Mouse (Mus musculus): ENCODE measurements around the gene Gabpa.
A peak's percentile ranks its signal among the peaks of the same experiment; 100 is the strongest.

The Gabpa gene

DNA sequence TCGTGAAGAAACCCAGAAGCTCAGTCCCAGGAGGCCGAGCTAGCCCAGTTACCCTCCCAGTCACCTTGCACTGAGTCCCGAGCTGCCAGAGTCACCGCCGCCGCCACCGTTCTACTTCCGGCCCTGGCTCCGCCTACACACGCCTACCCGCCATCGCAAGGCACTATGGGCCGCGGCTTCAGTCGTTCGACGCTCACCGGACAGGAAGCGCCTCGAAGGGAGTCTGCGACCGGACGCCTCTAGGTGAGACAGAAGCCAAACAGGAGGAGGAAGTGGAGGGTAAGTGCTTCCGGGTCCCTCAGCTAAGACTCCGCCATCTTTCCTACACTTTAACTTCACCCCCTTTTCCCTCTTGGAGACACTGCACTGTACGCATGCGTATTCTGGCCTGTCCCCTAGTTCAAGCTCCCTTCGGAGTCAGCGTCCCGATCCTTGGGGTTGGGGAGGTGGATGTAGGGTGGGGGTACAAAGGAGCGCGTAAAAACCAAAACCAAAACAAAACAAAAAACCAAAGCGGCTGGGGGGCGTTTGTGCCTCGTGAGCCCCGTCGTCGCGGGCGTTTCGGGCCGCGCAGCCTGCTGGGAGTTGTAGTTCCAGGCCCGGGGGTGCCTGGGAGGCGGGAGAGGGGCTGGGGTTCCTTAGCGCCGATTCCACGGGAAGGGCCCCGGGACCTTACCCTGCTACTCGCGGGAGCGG, at the start of gene Gabpa:
Gene Gabpa (plus strand): TSS at position 181 of the 696 bp plus-strand sequence.
- DNase-seq = peak; percentile 98

DNA sequence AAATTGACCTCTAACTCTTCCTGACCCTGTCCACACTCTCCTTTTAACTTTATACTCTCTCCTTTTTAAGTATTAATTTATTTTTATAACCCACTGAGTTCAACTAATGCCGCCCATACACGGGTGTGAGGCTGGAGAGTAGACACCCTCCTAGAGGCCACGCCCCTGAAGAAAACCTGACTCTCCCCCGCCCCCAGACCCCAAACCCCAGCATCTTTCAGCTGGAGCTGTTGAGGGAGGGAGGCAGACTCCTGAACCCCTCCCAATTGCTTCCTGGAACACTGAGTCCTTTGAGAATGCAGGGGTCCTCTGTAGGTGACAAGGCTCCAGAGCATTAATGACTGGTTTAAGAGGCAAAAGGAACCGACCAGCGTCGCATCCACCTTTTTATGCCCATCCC, 49.8 kb upstream of the Gabpa start:
- DNase-seq = no peak

DNA sequence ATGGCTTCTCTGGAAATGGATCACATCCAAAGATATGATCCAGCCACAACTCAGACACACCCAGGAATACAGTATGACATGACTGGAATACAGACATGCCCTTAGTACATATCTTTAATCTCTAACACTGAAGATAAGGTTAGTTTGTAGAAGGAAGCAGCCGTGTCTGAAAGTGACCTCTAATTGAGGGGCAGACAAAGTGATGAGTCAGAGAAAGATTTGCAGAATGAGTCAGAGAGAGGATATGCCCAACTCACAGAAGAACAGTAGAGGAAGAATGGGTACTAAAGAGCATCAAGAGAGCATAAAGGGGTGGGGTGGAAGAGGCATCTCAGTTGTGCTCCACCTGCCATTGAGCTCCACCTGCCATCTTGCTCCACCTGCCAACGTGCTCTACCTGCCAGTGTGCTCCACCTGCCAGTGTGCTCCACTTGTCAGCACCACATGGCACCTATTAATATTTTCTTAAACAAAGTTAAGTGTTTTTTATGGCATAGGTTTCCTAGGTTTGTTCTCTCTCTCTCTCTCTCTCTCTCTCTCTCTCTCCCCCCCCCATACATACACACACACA, 44.0 kb upstream of the Gabpa start:
- no peak for DNase-seq

DNA sequence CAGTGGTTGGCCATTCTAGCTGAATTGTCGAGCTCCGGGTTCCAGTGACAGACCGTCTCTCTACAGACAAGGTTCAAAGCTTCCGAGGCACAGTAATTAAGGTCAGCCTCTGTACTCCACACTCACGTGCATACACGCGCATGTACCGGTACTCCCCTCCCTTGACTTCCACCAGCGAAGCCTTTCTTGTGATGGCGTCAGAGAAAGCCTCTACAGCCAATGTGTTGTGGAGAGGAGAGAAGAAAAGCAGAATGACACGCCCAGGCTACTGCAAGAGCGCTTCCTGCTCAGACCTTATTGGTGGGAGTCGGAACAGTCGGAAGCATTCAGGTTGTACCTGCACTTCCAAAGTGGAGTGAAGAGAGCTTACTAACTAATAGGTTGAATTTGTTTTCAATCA, 41.3 kb upstream of the Gabpa start:
- no peak for DNase-seq

DNA sequence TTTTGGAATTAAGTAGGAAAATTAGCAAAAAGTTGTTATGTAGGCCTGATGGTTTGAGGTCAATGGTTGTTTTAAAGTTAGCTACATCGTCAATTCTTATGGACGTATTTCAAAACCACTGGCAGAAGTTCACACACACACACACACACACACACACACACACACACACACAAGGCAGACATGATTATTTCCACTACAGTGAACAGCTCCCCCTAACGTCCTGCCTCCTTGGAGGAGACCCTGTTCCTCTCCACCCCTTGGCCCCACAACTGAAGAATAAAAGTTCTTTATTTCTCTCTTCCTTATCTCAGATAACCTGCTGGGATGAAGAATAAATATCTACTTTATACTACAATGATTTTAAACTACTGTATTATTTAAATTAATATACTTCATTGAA, 39.4 kb upstream of the Gabpa start:
- no peak for DNase-seq

DNA sequence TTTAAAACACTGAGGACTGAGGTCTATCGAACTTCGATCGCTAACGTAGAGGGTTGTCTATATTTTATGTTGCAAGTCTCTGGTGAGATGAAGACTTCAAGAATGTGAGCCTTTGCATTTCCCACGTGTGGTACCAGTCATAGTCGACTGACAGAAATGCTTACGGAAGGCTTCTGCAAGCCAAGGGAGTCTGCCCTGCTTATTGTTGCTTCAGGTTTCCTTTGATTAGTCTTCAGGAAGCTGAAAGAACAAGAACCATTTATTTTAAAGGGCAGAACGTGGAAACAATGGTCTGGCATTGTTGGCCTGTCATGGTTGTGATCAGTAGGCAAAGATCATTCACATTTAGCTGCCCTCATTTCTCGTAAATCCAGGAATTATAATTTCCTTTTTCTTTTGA, 38.0 kb upstream of the Gabpa start:
- DNase-seq = no peak

DNA sequence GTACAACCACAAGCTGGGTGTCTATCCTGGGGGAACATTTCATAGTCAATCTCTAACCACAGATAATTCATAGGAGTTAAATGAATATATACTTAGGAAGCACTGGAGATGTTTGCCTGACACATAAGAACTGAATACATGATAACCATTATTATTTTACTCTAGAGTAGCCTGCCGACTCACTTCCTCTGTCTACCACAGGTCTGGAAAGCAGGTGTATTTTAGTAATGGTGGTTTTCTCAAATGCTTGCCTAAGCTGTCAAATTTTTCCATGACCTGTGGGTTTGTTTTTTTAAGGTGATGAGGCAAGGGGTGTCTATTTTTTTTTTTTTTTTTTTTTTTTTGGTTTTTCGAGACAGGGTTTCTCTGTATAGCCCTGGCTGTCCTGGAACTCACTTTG, 34.7 kb upstream of the Gabpa start:
- DNase-seq = no peak

DNA sequence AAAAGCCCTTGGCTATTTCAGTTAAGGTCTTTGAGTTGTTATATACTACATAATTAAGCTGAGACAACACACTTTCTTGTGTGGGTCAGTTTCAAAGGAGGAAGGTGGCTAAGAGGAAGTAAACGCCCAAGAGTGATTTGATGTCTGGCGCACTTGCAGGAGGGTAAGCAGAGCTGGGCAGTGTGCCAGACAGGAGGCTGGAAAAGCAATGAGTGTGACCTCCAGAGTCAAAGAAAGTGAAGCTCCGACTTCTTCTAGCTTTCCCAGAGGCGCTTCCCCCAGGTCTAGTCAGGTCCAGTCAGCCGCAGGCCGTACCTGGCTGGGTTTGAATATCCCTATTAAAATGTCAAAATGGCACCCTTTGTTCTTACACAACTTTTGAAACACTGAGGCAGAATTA, 32.5 kb upstream of the Gabpa start:
- DNase-seq = no peak

DNA sequence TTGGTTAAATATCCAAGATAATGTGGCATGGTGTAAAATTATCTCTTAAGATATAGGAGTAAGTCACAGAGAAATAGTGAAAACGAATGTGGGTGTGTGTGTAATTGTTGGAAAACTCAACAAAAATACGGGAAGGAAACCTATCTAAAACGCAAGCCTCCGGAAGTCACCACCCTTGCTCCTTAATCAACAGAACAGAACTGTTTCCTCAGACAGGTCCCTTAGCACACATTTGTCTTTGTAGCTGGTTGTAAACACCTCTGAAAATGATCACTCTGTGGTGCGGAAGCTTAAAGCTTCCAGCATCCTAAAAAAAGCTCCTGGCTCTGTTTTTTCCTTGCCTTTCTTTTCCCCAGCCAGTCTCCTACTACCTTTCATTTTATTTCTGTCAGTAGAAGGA, 29.9 kb upstream of the Gabpa start:
- DNase-seq = no peak

DNA sequence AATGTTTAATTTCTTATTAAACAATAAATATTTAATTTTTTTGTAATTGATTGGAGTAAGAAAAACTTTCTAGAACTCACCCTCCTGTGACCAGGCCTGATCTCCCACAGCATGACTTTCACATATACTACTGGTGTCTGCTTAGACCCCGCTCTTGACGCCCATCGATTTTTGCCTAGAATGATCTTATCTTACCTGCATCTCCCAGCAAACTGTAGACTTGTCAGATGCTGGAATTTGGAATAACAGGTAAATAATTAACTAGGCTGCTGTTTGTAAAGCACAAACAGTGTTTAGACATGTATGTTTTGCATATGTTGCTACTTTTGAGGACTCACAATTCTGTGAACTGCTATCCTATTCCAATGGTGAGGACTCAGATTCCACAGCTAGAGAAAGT, 28.6 kb upstream of the Gabpa start:
- no peak for DNase-seq

DNA sequence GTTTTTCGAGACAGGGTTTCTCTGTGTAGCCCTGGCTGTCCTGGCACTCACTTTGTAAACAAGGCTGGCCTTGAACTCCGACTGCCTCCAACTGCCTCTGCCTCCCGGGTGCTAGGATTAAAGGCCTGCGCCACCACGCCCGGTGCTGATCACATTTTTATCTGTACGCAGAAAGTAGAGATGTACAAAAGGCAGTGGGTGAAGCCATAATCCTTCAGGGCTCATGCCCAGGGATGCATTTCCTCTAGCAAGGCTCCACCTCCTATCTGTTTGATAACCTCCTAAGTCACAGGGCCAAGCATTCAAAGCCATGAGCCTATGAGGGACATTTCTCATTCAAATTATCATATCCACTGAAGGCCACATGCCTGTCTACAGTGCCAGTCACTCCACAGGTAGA, 26.9 kb upstream of the Gabpa start:
- DNase-seq = no peak

DNA sequence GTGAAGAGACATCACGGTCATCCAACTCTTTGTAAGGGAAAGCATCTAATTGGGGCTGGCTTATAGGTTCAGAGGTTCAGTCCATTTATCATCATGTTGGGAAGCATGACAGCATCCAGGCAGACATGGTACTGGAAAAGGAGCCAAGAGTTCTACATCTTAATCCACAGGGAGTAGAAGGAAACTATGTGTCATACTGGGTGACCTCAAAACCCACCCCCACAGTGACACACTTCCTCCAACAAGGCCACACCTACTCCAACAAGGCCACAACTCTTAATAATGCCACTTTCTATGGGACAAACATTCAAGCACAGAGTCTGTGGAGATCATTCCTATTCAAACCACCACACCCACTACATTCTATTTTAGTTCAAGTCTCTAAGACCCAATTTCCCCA, 24.5 kb upstream of the Gabpa start:
- DNase-seq = no peak

DNA sequence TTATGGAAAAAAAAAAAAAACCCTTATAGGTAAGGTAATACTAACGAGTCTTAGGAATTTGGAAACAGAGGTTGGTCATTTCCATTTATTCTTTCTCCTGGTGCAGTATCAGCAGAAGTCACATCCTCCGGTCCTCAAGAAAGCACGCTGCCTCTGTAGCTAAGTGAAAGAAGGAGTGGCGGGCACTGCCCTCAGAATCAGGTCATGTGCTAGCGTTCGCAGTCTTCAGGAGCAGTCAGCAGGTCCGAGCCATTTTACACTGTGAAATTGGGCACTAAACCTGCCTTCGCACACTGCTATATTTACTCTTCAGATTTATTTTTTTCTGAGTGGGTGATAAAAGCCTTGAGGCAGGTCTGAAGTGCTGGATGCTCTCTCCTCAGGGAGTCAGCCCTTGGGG, 20.9 kb upstream of the Gabpa start:
- DNase-seq = no peak

DNA sequence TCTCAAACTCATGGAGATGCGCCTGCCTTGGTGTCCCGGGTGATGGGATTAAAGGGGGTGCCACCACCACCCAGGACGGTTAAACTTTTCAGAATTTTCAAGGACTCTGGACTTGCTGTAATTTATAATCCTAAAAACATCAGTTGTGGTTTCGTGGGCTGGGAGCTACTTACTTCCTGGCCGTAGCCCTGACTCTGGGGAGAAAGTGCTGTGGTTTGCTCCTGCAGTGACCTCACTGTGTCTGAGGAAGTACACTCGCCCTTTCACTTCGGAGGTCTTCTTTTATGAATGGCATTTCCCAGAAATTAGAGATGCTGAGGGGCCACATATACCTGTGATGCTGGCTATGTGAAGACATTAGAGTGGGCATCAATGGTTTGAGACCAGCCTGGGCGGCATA, 20.2 kb upstream of the Gabpa start:
- no peak for DNase-seq

DNA sequence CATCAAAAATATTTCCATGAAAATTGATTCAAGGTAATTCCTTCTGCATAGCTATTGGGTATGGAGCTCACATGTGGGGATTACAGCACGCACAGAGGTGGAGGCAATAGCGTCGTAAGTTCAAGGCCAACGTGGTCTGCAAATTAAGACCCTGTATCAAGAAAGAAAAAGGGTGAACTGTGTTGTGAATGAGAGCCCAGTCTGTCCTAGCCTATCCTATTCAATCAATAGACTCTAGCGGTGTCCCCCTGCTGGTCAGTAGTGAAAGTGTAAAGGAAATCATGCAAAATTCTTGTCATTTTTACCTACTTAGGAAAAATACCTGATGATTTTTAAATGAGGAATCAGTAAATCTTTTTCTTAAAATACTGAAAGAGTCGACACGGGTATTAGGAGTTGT, 17.3 kb upstream of the Gabpa start:
- peak; percentile 57 for DNase-seq

DNA sequence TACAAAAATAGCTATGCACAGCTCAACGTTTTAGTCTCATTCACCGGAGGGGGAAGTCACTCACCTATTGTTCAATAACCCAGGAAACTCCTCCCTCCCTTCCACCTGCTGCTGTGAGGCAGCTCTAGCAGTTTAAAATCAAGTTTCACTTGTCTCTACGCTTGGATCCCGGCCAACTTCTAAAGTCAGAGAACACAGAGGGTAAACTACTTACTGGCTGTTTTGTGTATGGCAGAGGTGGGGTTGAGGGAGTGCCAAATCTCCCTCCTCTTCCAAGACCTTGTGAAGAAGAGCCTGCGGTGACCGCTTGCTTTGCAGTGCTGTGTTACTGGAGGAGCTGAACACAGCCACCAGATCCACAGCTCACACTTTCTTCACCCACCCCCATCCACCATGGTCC, 9.7 kb upstream of the Gabpa start:
- no peak for DNase-seq

DNA sequence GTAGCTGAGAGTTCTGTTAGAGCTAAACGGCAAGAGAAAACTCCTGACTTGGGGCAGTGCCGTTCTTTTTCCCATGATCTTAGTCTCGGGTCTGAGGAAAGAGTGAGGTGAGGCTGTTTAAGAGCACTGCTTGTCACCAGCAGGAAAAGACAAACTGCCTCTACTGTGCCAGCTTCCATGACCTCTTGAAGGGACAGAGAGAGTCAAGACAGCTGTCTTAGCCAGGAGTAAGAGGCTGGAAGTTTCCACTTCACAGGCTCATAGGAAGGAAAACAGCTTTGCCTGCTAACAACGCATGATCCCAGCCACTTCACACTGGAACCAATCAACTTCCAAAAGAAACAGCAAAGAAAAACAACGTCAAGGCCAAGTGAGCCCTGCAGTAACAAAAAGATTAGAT, 3.0 kb upstream of the Gabpa start:
- no peak for DNase-seq

DNA sequence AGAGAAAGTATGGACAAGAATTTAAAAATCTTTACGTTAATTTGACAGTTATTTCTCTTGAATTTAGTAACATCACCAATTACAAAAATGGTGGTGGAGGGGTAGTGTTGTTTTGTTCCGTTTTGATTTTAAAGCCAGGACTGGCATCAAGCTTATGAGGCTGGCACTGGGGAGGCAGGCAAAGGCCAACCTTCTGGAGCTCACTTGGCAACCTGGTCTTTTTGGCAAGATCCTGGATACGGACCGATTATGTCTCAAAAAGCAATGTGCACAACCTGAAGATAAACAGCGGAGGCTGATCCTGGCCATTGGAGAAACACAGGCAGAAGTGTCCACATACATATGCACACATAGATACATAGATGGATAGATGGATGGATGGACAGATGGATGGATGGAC, 2.0 kb upstream of the Gabpa start:
- DNase-seq = no peak

DNA sequence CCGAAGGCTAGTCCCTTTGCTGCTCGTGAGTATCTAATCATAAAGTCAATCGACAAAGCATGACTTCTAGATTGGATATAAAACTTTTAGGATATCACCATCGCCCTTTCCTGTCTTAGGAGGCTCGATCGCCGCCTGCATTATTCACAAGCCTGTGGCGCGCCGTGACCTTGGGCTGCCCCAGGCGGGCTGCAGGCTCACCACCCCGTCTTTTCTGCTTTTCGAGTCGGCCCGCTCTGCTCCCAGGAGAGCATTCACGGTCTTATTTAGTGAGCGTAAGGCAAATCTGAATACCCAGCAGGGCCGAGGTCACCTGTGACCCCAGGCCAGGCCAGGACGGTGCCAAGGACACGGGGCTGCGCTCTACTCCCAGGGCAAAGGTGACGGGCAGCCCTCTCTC, 381 bp upstream of the Gabpa start:
- peak; percentile 47 for DNase-seq

DNA sequence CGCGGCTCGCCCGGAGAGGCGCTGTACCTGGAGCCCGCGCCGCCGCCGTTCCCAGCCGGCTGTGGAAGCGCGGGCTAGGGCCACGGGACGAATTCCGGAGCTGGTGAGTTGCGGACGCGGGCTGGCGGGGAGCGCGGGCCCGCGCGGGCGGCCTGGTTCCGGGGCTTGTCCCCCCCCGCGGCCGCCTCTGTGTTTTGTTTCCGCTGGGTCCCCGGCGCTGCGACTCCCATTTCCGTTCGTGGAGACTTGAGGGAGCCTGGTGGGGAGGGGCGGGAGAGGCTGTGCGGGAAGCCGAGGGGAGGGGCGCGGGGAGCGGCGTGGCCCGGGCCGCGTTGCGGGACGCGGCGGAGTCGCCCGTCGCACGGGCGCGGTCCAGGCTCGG, 707 bp downstream of the Gabpa start, which contains the start of gene Atp5j:
Gene Atp5j (minus strand): TSS at position 185 of the 382 bp plus-strand sequence.
- peak; percentile 86 for DNase-seq

DNA sequence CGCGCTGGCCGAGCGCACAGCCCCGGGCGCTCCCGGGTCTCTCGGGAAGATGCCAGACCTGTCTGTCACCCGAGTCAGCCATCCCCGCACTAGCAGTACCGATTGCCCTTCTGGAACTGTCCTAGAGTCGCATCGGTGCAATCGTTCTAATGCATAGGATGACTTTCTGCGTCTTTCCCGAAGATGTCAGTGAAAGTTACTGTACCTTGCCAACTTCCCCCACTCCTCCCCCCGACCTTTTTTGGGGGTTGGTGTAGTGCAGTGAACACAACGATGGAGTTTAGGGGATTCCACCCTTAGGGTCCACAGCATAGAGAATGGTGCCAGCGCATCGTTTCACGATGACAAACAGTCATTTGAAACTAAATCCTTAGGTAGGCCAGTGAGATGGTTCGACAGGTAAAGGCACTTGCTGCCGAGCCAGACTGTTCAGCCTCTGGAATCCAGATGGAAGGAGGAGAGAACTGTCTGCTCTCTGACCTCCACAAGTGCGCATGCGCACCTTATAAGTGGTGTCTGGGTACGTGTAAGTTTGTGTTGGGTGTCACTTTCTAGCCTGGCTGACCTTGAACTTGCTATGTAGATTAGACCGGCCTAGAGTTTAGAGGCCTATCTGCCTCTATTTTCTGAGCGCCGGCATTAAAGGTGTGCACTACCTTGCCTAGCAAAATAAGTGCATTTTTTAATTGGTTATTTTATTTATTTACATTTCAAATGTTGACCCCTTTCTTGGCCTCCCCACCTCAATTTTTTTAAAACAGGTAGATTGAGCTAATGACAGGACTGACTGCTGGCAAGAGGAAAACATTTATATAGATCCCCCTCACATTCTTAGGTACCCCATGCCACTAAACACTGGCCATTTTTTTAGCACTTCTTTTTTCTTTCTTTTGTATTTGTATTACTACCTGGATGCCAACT, 1.4 kb downstream of the Gabpa start:
- DNase-seq = peak; percentile 72

DNA sequence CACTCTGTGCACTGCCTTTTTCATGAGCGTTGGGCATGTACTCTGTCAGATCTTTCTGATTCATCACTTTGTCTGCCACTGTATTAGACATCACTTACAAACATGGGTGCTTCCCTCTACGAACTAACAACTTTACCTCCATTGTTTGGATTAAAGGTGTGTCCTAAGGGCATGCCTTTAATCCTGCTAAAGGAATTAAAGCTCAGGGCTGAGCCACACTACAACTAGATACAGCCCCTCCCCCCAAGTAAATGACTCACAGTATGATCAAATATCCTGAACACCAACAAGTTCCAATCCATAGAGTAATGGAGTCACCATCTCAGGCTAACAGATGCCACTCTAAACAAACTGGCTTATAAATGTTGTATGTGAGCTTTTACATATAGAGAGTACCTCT, 3.9 kb downstream of the Gabpa start:
- DNase-seq = no peak

DNA sequence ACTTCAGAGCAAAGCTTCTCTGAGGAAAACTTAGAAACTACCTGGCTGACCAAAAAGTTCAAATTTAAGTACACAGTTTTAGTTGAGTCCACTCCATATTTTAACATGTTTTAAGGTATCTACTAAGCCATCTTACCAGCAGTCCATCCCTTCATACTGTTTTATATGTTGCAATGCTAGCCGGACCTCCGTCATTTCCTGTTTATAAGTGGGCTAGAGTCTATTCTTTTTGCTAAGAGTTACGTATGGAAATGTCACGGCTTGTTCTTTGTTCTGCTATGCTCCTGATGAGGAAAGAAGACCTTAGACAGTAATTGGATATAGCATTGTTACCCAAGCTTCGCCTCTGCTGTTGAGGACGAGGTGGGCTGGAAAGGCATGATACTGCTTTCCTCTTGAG, 18.8 kb downstream of the Gabpa start:
- no peak for DNase-seq

DNA sequence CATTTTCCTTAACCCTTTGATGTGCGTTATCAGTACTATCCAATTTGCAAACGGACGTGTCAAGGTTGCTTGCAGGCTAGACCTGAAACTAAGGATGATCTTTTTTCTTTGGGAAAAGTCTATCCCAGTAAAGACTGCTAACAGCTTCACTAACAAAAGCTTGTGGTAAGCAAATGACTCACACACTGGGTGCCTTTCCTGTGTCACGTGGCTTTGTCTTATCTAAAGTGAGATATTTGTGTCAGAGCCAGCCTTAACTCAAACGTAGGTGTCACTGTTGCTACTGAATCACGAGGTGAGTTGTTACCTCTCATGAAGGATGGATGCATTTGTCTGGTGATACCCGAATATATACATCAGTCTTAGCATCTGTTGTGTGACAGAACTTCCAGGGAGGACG, 29.9 kb downstream of the Gabpa start:
- DNase-seq = no peak
